Comparison of ENCODE assay signal across 8 mouse cellular contexts in genomic region chrX:48340441-48341049, GRCm38 (mm10). TPM values are rescaled to one million over a fixed set of nuclear protein-coding genes. Genes with fewer than 3 reads are reported as not detected.
DNase-seq lines count a peak whose midpoint lies in the region; ATAC-seq lines count a peak whose summit lies in the region.

No protein-coding gene starts in this region.

- peak overlapping the region; percentile 71 for H3K4me2 ChIP-seq in stomach, embryonic 15.5 days

- no peak for ATAC-seq in stomach, embryonic 15.5 days (ENCODE audit: insufficient read depth, low FRiP score, low read depth)
- no peak for ATAC-seq in erythroid progenitor cell, adult 5-6 weeks (replicated peaks; ENCODE audit: low FRiP score, poor library complexity, severe bottlenecking)

- no peaks in the 10 kb centered on the region for H3K27me3 ChIP-seq in stomach, embryonic 15.5 days (replicated peaks)

- H3K36me3 ChIP-seq in stomach, embryonic 15.5 days: no peaks in the 10 kb centered on the region

- H3K4me1 ChIP-seq in stomach, embryonic 15.5 days: no peaks in the 10 kb centered on the region

- 0 out of 2 replicates have a peak overlapping the region, but pooled peaks have one; percentile 31 for H3K27ac ChIP-seq in stomach, embryonic 15.5 days

- no peak overlapping the region for H3K9ac ChIP-seq in stomach, embryonic 15.5 days

- DNase-seq in right cerebral cortex, postnatal 10 days (ENCODE audit: low spot score in 2 of 2): peak; percentile 15 to 23
- no peak for DNase-seq in right cerebral cortex, adult 18-20 months
- DNase-seq in cerebellum, adult 8-10 months: peak; percentile 21
- DNase-seq in heart, adult 18-20 months: peak; percentile 7 to 29
- DNase-seq in kidney, adult 18-20 months: peak; percentile 42
- DNase-seq in lung, postnatal 10 days: peak; percentile 6

- 13% methylated on average over 33 of the region's 35 CpGs for WGBS in stomach, embryonic 15.5 days

- peak overlapping the region; percentile 56 for H3K4me3 ChIP-seq in stomach, embryonic 15.5 days (replicated peaks)

- H3K9me3 ChIP-seq in stomach, embryonic 15.5 days: no peaks in the 10 kb centered on the region

RNA-seq across cellular contexts. Expression of gene Bcorl1, which starts 0.6 kb away (rescaled TPM):
- total RNA-seq in heart, adult 18-20 months (2021): 1 to 10 TPM; 5.1 to 6.4 TPM
- polyA plus RNA-seq in stomach, embryonic 15.5 days (2015; fragmentation: Nextera tagmentation; extraction: Ambion mirVana): 5.4 and 6.0 TPM in 2 replicates
- 32.1 and 40.2 TPM in 2 replicates for total RNA-seq in erythroid progenitor cell, adult 5-6 weeks (2015; ENCODE audit: low replicate concordance)
- total RNA-seq in erythroid progenitor cell, adult 5-6 weeks (2017; ENCODE audit: low replicate concordance): 86.3 and 87.1 TPM in 2 replicates

Comparison
In these comparisons a context has a peak if more than half of its experiments do, and no peak if none do; other contexts are left out.
1. RNA of gene Bcorl1, which starts 0.6 kb away (total RNA-seq): 32.1 to 87.1 TPM in erythroid progenitor cell, adult 5-6 weeks; 5.1 to 6.4 TPM in heart, adult 18-20 months; every median in the first group is over 4 times any median in the second.